Comparison of ENCODE assay signal across 9 mouse cellular contexts in the genomic region with DNA sequence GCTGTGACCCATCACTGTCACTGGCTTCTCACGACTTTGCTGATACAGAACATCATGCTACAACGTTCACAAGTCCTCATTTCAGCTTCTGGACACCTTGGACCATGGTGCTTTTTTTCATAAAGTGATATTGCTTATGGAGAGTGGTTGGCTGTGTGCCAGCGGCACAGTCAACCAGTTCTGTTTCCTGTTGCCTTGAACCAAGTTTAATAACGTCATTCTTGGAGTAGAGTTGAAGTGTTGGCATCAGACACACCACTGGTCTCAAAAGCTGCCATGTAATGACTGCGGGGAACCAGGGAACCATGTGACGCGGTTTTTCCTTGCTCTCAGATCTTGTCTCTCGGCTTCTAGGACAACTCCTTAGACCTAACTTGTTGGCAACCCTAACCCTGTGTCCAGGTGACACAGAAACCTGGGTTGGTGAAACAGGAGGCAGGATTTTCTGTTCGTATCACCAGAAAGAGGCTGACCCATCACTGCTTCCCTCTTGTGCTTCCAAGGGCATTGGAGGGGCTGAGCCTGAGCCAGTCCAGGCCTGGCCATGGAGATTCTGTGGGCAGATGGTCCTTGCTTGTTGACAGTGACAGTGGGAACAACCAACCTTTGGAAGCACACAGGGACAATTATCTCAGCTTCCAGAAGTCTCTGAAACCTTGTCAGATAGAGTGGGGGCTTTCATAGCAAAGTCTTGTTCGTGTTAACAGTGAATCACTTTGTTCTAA.
"Had no signal": no experiment of that assay in that cellular context is flagged by ENCODE, and none has a peak within 500 bp of the region (broad histone marks: within the 10 kb centered on the region; RNA-seq: fewer than 3 reads in every experiment).

No protein-coding gene starts in this region.

- DNase-seq: layer of hippocampus, adult 9-11 months; liver, embryonic 13.5 days; lung, adult 2 months; right cerebral cortex, adult 18-20 months; right cerebral cortex, postnatal 14 days; right cerebral cortex, postnatal 4 days; thymus, adult 2 months; thymus, postnatal 14 days; thymus, postnatal 4 days had no signal
